Mouse (Mus musculus) lung, adult 18-20 months (tissue): ENCODE results near the gene Bmt2.

Source experiments
- DNase-seq, 2 experiments: peaks; one replicate each; pipeline ENCODE4 v3.0.0; 2022; ENCODE audit warnings: mixed read lengths in 2 of 2

Gene Bmt2

GRCm38 (mm10) chr6:13614568-13614967 lies 63.2 kb downstream of the Bmt2 start:
- no peak for DNase-seq

GRCm38 (mm10) chr6:13613671-13614070 lies 64.1 kb downstream of the Bmt2 start:
- DNase-seq, result no peak

GRCm38 (mm10) chr6:13610869-13611268 lies 66.9 kb downstream of the Bmt2 start:
- no peak for DNase-seq

GRCm38 (mm10) chr6:13609353-13610140 lies 68.2 kb downstream of the Bmt2 start:
- no peak for DNase-seq

- peak; percentile 94 for DNase-seq
Measured at GRCm38 (mm10) chr6:13607621-13608493, 69.9 kb downstream of the Bmt2 start, which contains the start of gene Tmem168. Gene Tmem168, minus strand, starts transcription at chr6:13608100.

- DNase-seq, result no peak
Measured at GRCm38 (mm10) chr6:13606921-13607620, 70.7 kb downstream of the Bmt2 start.

GRCm38 (mm10) chr6:13606394-13606793 lies 71.4 kb downstream of the Bmt2 start:
- no peak for DNase-seq

GRCm38 (mm10) chr6:13603134-13603533 lies 74.6 kb downstream of the Bmt2 start:
- no peak for DNase-seq

GRCm38 (mm10) chr6:13601587-13601986 lies 76.2 kb downstream of the Bmt2 start:
- DNase-seq, result peak; percentile 54 to 58

- DNase-seq, result no peak
Measured at GRCm38 (mm10) chr6:13598239-13598923, 79.4 kb downstream of the Bmt2 start.

- DNase-seq, result no peak
Measured at GRCm38 (mm10) chr6:13592729-13593345, 84.9 kb downstream of the Bmt2 start.

GRCm38 (mm10) chr6:13586560-13586959 lies 91.2 kb downstream of the Bmt2 start:
- no peak for DNase-seq

GRCm38 (mm10) chr6:13586154-13586553 lies 91.6 kb downstream of the Bmt2 start:
- no peak for DNase-seq

GRCm38 (mm10) chr6:13584788-13585187 lies 93.0 kb downstream of the Bmt2 start:
- no peak for DNase-seq

- no peak for DNase-seq
Measured at GRCm38 (mm10) chr6:13582075-13582474, 95.7 kb downstream of the Bmt2 start.
